Mouse (Mus musculus) ES-Bruce4 (cell line): ENCODE measurements at regions not wholly inside any gene's neighbourhood (a gene's known extent, or its start where the extent isn't known, plus 50 kb on each side); places are given as distances from the start of the nearest gene placed in this dataset.

Experiments
- EP300 ChIP-seq: IDR thresholded peaks from 2 replicates; pipeline ENCODE4 v1.6.1; 2011; ENCODE audit warnings: low read depth, low read length; ENCODE audit not compliant: insufficient read depth
- POLR2A ChIP-seq: IDR thresholded peaks from one replicate; pipeline ENCODE4 v1.8.1; 2011; ENCODE audit warnings: low read length; ENCODE audit not compliant: insufficient read depth

DNA sequence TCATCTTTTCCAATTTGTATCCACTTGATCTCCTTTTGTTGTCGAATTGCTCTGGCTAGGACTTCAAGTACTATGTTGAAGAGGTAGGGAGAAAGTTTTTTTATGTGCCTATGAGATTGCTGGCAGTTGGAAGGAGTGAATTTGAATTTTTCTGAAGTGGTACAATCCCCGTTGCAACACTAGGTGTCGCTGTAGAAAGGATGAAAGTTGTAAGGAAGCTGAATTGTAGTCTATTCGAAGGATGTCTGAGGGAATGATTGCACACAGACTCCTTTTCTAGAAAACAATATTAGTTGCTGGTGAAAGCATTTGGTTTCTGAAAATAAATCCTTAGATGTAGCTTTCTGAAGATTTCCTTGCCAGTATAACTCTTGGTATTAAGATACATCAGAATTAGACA, 54.6 kb upstream of the Selenop start:
- TF ChIP-seq EP300 (no peak), POLR2A (no peak)
